Mouse (Mus musculus) embryonic fibroblast, embryonic 13.5 days (primary cell): ENCODE data around the gene Tgm3.

Experiments
- CTCF ChIP-seq: IDR thresholded peaks from 2 replicates; pipeline ENCODE4 v1.5.1; 2011; ENCODE audit warnings: mild to moderate bottlenecking, control low read depth, low read length, moderate library complexity, borderline replicate concordance; ENCODE audit not compliant: insufficient read depth
- POLR2A ChIP-seq: IDR thresholded peaks from 2 replicates; pipeline ENCODE4 v1.6.1; 2011; ENCODE audit warnings: low read depth, mild to moderate bottlenecking, control low read depth, low read length, moderate library complexity

- TF ChIP-seq CTCF (no peak), POLR2A (no peak)
These were observed 24.6 kb upstream of the Tgm3 start for GRCm38 (mm10) chr2:129987527-129988045.
